8 mouse cellular contexts compared by ENCODE assay signal in the genomic region with DNA sequence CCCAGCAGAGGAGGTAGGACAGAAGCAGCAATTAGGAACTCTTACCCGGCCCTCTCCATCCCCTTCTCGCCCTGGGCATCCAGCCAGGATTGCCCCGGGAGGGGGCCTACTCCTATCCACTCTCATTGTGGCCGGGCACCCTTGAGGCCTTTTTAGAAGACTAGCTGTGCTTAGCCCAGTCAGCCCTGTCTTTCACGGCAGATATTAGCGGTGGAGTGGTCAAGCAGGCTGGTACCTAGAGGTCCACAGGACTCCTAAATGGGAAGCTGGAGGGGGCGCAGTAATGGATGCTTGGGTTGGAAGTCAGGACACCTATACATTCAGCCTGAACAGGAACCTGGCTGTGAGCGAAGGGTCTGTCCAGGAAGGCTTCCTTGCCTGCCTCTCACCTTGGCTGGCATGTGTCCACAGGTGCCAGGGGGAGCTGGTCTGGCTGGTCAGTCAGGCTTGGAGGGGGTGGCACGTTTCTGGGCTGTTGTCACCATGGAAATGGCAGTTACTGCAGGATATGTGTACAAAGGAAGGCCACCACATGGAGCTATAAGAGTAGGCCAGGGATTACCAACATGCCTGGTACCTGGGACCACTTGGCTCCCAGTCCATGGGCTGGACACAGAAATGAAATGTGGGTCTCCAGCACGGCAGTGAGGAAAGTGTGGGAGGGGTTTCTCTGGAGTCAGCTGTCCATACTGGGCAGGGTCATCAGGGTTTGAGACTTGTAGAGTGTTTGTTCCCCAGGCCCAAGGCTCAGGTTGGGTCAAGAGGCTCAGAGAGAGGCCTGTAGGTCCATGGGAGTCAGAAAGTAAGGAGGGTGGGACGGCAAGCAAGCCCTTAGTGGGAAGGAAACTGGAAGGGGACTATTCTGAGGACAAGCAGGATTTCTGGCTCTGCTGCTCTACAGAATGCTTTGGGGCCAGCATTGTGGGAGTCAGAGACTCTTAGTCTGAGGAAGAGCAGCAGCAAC. TPM values are rescaled to one million over a fixed set of nuclear protein-coding genes. Genes with fewer than 3 reads are reported as not detected.
DNase-seq lines count a peak whose midpoint lies in the region; ATAC-seq lines count a peak whose summit lies in the region.

No protein-coding gene starts in this region.

- no peaks in the 10 kb centered on the region for H3K27me3 ChIP-seq in heart, embryonic 16.5 days (ENCODE audit: control insufficient read depth, insufficient read depth, low read length)
- no peaks in the 10 kb centered on the region for H3K27me3 ChIP-seq in midbrain, embryonic 15.5 days (replicated peaks)

- H3K9me3 ChIP-seq in heart, embryonic 16.5 days (replicated peaks; ENCODE audit: control insufficient read depth, low read length): no peaks in the 10 kb centered on the region
- no peaks in the 10 kb centered on the region for H3K9me3 ChIP-seq in midbrain, embryonic 15.5 days

- peak overlapping the region; percentile 88 for H3K4me3 ChIP-seq in heart, embryonic 16.5 days (ENCODE audit: low read length)
- peak overlapping the region; percentile 71 for H3K4me3 ChIP-seq in midbrain, embryonic 15.5 days

- peak; percentile 50 for DNase-seq in retina, postnatal 1 day
- DNase-seq in retina, embryonic 14.5 days (ENCODE audit: low spot score): no peak
- peak; percentile 64 to 75 for DNase-seq in kidney, postnatal 4 days
- DNase-seq in thymus, postnatal 4 days: no peak
- no peak for DNase-seq in layer of hippocampus, adult 8-10 months (ENCODE audit: low spot score in 2 of 2)
- DNase-seq in adrenal gland, postnatal 36 days: no peak

- 0 out of 2 replicates have a peak, but pooled peaks have one; percentile 2 for ATAC-seq in heart, embryonic 16.5 days (replicated peaks; ENCODE audit: extremely low read depth, insufficient read depth, low FRiP score)
- peak; percentile 6 for ATAC-seq in midbrain, embryonic 15.5 days (replicated peaks)

- H3K9ac ChIP-seq in heart, embryonic 16.5 days (ENCODE audit: low read length): peak overlapping the region; percentile 72
- H3K9ac ChIP-seq in midbrain, embryonic 15.5 days: peak overlapping the region; percentile 65; the same call in 1 of the 2 replicates

- WGBS in heart, embryonic 16.5 days: 30% methylated on average over 11 of the region's 11 CpGs
- 28% methylated on average over 11 of the region's 11 CpGs for WGBS in midbrain, embryonic 15.5 days

- peak overlapping the region; percentile 98 for H3K27ac ChIP-seq in heart, embryonic 16.5 days (ENCODE audit: low read length)
- H3K27ac ChIP-seq in midbrain, embryonic 15.5 days: peak overlapping the region; percentile 84

- H3K4me2 ChIP-seq in heart, embryonic 16.5 days (ENCODE audit: low read depth, low read length): peak overlapping the region; percentile 79
- peak overlapping the region; percentile 62 for H3K4me2 ChIP-seq in midbrain, embryonic 15.5 days

- peaks cover 57% of the 10 kb centered on the region for H3K4me1 ChIP-seq in heart, embryonic 16.5 days (ENCODE audit: control insufficient read depth, insufficient read depth, low read length)
- H3K4me1 ChIP-seq in midbrain, embryonic 15.5 days: peaks cover 41% of the 10 kb centered on the region

- H3K36me3 ChIP-seq in heart, embryonic 16.5 days (ENCODE audit: control insufficient read depth, insufficient read depth): peaks cover 34% of the 10 kb centered on the region
- peaks cover 27% of the 10 kb centered on the region for H3K36me3 ChIP-seq in midbrain, embryonic 15.5 days (replicated peaks)

RNA-seq across cellular contexts. Expression of gene Crip2, which starts 0.9 kb away (rescaled TPM):
- 1,743 and 2,017 TPM in 2 replicates for polyA plus RNA-seq in heart, embryonic 16.5 days (2015; fragmentation: Nextera tagmentation; extraction: Ambion mirVana)
- polyA plus RNA-seq in midbrain, embryonic 15.5 days (2015; fragmentation: Nextera tagmentation; extraction: Ambion mirVana): 370 and 393 TPM in 2 replicates
- 10 to 100 TPM; 75.5 to 95.0 (median 89.1) TPM for total RNA-seq in layer of hippocampus, adult 8-10 months (2022)
- 10 to 100 TPM; 51.8 to 52.5 TPM for total RNA-seq in adrenal gland, postnatal 36 days (2021)

RNA-seq across cellular contexts. Expression of gene Crip1, which starts 6.9 kb away (rescaled TPM):
- 719 and 763 TPM in 2 replicates for polyA plus RNA-seq in heart, embryonic 16.5 days (2015; fragmentation: Nextera tagmentation; extraction: Ambion mirVana)
- 23.7 and 27.3 TPM in 2 replicates for polyA plus RNA-seq in midbrain, embryonic 15.5 days (2015; fragmentation: Nextera tagmentation; extraction: Ambion mirVana)
- 10 to 100 TPM; 10.9 to 27.6 (median 18.7) TPM for total RNA-seq in layer of hippocampus, adult 8-10 months (2022)
- 10 to 100 TPM; 44.1 to 71.1 TPM for total RNA-seq in adrenal gland, postnatal 36 days (2021)

RNA-seq across cellular contexts. Expression of gene Tedc1, which starts 17.0 kb away (rescaled TPM):
- polyA plus RNA-seq in heart, embryonic 16.5 days (2015; fragmentation: Nextera tagmentation; extraction: Ambion mirVana): 25.0 and 28.1 TPM in 2 replicates
- 12.7 and 16.3 TPM in 2 replicates for polyA plus RNA-seq in midbrain, embryonic 15.5 days (2015; fragmentation: Nextera tagmentation; extraction: Ambion mirVana)
- 1 to 10 TPM; 1.2 to 2.2 (median 1.4) TPM for total RNA-seq in layer of hippocampus, adult 8-10 months (2022)
- total RNA-seq in adrenal gland, postnatal 36 days (2021): 1 to 10 TPM; 1.7 TPM

RNA-seq across cellular contexts. Expression of gene Mta1, which starts 41.1 kb away (rescaled TPM):
- polyA plus RNA-seq in heart, embryonic 16.5 days (2015; fragmentation: Nextera tagmentation; extraction: Ambion mirVana): 10.8 and 12.1 TPM in 2 replicates
- polyA plus RNA-seq in midbrain, embryonic 15.5 days (2015; fragmentation: Nextera tagmentation; extraction: Ambion mirVana): 17.2 and 18.1 TPM in 2 replicates
- total RNA-seq in layer of hippocampus, adult 8-10 months (2022): 10 to 100 TPM; 70.5 to 74.8 (median 72.0) TPM
- total RNA-seq in adrenal gland, postnatal 36 days (2021): 10 to 100 TPM; 76.8 to 99.8 TPM

RNA-seq across cellular contexts. Expression of gene Tmem121, which starts 46.5 kb away (rescaled TPM):
- polyA plus RNA-seq in heart, embryonic 16.5 days (2015; fragmentation: Nextera tagmentation; extraction: Ambion mirVana): 5.5 and 7.8 TPM in 2 replicates
- 44.9 and 50.6 TPM in 2 replicates for polyA plus RNA-seq in midbrain, embryonic 15.5 days (2015; fragmentation: Nextera tagmentation; extraction: Ambion mirVana)
- total RNA-seq in layer of hippocampus, adult 8-10 months (2022): 10 to 100 TPM; 17.9 to 23.1 (median 19.9) TPM
- 1 to 10 TPM; 4.5 to 7.4 TPM for total RNA-seq in adrenal gland, postnatal 36 days (2021)

Comparison
In these comparisons a context has a peak if more than half of its experiments do, and no peak if none do; other contexts are left out.
1. DNase-seq: peak in retina, postnatal 1 day (single experiment) and kidney, postnatal 4 days (2 of 2); none in retina, embryonic 14.5 days (single experiment), thymus, postnatal 4 days (single experiment), layer of hippocampus, adult 8-10 months (0 of 2) and adrenal gland, postnatal 36 days (0 of 2).